Mouse (Mus musculus): ENCODE measurements around the gene Trpm7. TPM values are rescaled to one million over a fixed set of nuclear protein-coding genes. Genes with fewer than 3 reads are reported as not detected.

Gene Trpm7
- polyA plus RNA-seq, 1 experiment from 2014 or later = 18.6 TPM

DNA sequence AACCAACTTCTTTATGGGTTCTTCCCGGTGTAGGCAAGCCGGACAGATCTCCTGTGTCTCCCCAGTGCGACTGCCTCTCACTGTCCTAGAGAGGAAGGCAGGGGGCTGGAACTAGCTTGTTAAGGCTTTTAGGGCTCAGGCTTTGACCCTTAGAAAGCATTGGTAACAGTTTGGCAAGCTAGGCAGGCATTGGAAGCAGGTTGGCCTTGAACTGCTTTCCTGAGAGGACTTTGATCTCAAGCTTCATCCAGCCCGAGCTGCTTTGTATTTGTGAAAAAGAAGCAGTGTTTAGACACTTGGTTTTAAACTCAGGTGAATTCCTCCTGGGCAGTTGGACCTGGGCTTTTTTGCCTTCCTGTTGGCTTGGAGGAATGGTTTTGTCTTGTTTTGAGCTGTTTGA lies 97.2 kb downstream of the Trpm7 start:
- Histone ChIP-seq H3K4me1 (replicated peaks) (no peaks in the 10 kb centered on the region), H3K27ac (replicated peaks) (no peak overlapping the region), H3K27me3 (no peaks in the 10 kb centered on the region), H3K36me3 (replicated peaks) (no peaks in the 10 kb centered on the region), H3K9ac (no peak overlapping the region), H3K9me3 (replicated peaks) (no peaks in the 10 kb centered on the region), H3K4me3 (replicated peaks) (no peak overlapping the region), H3K4me2 (no peak overlapping the region)
- 59% methylated on average over 4 of the region's 4 CpGs for WGBS (ENCODE audit: insufficient replicate concordance)
- no peak for ATAC-seq (ENCODE audit: insufficient read depth)

DNA sequence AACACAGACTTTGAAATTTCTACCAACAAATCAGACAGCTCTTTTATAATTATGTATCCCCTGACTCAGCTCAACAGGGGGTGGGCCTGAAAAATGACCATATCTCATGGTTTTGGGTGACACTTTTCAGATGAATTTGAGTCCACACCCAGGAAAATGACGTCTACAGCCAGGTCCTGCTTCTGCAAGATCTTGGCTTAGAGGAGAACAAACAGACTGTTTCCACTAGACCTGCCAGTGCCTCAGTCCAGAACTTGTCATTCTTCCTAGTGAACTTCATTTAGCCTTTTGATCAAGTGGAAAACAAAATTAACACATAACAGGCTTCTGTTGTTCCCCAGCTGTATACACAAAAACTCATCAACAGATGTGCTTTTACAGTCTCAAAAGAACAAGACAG lies 99.6 kb downstream of the Trpm7 start:
- H3K4me3 ChIP-seq (replicated peaks) = no peak overlapping the region
- no peaks in the 10 kb centered on the region for H3K27me3 ChIP-seq
- ATAC-seq (ENCODE audit: insufficient read depth) = no peak
- no peak overlapping the region for H3K9ac ChIP-seq
- H3K4me2 ChIP-seq = no peak overlapping the region
- H3K27ac ChIP-seq (replicated peaks) = no peak overlapping the region
- H3K4me1 ChIP-seq (replicated peaks) = no peaks in the 10 kb centered on the region
- WGBS (ENCODE audit: insufficient replicate concordance) = 37% methylated on average over 1 of the region's 1 CpGs
- no peaks in the 10 kb centered on the region for H3K36me3 ChIP-seq (replicated peaks)
- no peaks in the 10 kb centered on the region for H3K9me3 ChIP-seq (replicated peaks)

DNA sequence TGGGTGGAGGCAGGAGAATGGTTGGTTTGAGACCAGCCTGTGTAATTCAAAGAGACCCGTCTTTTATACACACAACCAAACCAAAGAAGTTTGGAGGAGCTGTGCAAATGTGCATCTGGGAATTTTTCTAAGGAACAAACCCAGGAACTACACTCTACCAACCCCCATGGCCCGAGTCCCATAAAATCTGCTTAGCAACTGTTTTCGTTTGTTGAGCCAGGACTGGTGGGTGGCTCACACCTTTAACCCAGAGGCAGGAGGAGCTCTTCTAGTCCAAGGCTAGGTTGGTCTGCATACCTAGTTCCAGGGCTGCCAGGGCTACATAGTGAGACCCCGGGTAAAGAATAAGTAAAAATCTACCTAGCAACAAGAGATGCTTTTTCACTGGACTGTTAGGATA lies 100.1 kb downstream of the Trpm7 start:
- Histone ChIP-seq H3K4me1 (replicated peaks) (no peaks in the 10 kb centered on the region), H3K9ac (no peak overlapping the region), H3K9me3 (replicated peaks) (no peaks in the 10 kb centered on the region), H3K36me3 (replicated peaks) (no peaks in the 10 kb centered on the region), H3K27me3 (no peaks in the 10 kb centered on the region), H3K27ac (replicated peaks) (no peak overlapping the region), H3K4me3 (replicated peaks) (no peak overlapping the region), H3K4me2 (no peak overlapping the region)
- no peak for ATAC-seq (ENCODE audit: insufficient read depth)
- WGBS (ENCODE audit: insufficient replicate concordance) = 45% methylated on average over 4 of the region's 4 CpGs

DNA sequence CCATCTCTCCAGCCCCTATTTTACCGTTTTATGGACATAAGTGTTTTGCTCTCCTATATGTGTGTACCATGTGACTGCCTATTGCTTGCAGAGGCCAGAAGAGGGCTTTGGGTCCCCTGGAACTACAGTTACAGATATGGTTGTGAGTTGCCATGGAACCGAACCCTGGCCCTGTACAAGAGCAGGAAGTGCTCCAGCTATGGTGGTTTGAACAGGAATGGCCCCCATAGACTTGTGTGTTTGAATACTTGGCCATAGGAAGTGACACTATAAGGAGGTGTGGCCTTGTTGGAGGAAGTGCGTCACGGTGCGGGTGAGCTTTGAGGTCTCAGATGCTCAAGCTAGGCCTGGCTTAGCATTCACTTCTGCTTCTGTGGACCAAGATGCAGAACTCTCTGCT lies 103.8 kb downstream of the Trpm7 start:
- Histone ChIP-seq H3K9me3 (replicated peaks) (no peaks in the 10 kb centered on the region), H3K27ac (replicated peaks) (no peak overlapping the region), H3K9ac (no peak overlapping the region), H3K36me3 (replicated peaks) (no peaks in the 10 kb centered on the region), H3K4me2 (no peak overlapping the region), H3K4me3 (replicated peaks) (no peak overlapping the region), H3K4me1 (replicated peaks) (no peaks in the 10 kb centered on the region), H3K27me3 (no peaks in the 10 kb centered on the region)
- WGBS (ENCODE audit: insufficient replicate concordance) = 65% methylated on average over 5 of the region's 5 CpGs
- no peak for ATAC-seq (ENCODE audit: insufficient read depth)

DNA sequence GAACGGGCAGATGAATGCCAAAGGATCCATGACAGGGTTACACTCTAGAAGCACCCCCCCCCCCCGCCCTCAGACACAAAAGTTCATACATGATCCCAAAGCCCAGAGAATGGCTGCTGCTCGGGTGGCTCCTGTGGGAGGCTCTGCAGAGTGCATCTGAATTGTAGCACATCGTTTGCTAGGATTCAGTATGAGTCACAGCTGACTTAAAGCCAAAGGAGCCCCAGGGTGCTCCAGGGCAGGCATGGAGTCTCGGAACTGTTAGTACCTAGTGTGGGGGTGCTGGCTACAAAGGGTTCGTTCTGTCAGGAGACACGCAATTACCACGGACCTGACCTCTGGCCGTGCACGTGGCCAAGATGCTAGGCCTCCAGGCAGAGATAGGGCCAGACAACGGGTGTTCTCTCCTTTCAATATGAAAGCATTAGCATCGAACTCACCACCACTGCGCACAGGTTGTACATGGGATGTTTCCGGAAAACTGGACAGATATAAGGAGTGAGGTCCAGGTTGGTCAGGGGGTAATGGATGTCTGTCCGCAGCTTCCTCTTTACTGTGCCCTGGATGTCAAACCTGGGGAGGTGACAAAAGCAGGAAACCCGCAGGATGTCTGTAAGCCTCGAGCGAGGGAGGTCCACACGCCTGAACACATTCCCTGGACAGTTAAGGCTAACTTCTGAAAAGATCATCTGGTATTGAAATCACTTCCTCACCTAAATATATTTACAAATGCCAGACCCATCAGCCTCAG lies 106.4 kb downstream of the Trpm7 start:
- Histone ChIP-seq H3K27ac (replicated peaks) (no peak overlapping the region), H3K4me3 (replicated peaks) (no peak overlapping the region), H3K36me3 (replicated peaks) (no peaks in the 10 kb centered on the region), H3K9me3 (replicated peaks) (no peaks in the 10 kb centered on the region), H3K4me2 (no peak overlapping the region), H3K4me1 (replicated peaks) (no peaks in the 10 kb centered on the region), H3K9ac (no peak overlapping the region), H3K27me3 (no peaks in the 10 kb centered on the region)
- WGBS (ENCODE audit: insufficient replicate concordance) = 45% methylated on average over 19 of the region's 19 CpGs
- ATAC-seq (ENCODE audit: insufficient read depth) = no peak

DNA sequence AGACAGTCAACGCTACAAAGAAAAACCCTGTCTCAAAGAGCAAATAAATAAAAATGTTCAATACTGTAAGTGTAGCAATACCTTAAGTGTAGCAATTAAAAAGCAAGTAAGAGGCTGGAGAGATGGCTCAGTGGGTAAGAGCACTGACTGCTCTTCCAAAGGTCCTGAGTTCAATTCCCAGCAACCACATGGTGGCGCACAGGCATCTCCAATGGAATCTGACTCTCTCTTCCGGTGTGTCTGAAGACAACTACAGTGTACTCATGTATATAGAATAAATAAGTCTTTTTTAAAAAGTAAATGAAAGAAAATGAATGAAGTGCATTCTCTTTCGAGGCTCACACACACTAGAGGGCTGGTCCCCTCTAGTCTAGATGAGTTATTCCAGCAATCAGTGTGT lies 107.8 kb downstream of the Trpm7 start:
- WGBS (ENCODE audit: insufficient replicate concordance) = 63% methylated on average over 4 of the region's 4 CpGs
- no peak overlapping the region for H3K27ac ChIP-seq (replicated peaks)
- ATAC-seq (ENCODE audit: insufficient read depth) = no peak
- H3K4me2 ChIP-seq = no peak overlapping the region
- no peaks in the 10 kb centered on the region for H3K9me3 ChIP-seq (replicated peaks)
- no peaks in the 10 kb centered on the region for H3K4me1 ChIP-seq (replicated peaks)
- no peak overlapping the region for H3K4me3 ChIP-seq (replicated peaks)
- H3K36me3 ChIP-seq (replicated peaks) = no peaks in the 10 kb centered on the region
- H3K9ac ChIP-seq = no peak overlapping the region
- no peaks in the 10 kb centered on the region for H3K27me3 ChIP-seq

DNA sequence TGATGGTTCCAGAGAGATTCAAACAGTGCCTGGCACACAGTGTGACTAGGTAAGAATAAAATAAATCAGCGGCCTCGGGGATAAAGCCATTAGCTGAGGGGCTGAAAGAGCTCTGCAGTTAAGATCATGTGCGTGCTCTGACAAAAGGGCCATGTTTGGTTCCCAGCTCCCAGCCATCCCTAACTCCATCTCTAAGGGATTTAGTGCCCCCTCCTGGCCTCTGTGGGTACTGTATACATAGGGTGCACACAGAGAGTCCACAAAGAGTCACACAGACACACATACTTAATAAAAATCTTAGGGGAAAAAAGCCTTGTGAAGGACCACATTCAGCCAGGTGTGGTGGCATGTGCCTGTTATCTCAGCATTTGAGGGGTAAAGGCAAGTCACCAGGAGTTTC lies 108.4 kb downstream of the Trpm7 start:
- Histone ChIP-seq H3K36me3 (replicated peaks) (peaks cover 3% of the 10 kb centered on the region; the same call in 1 of the 2 replicates), H3K27me3 (no peaks in the 10 kb centered on the region), H3K4me3 (replicated peaks) (no peak overlapping the region), H3K9ac (no peak overlapping the region), H3K27ac (replicated peaks) (no peak overlapping the region), H3K4me1 (replicated peaks) (no peaks in the 10 kb centered on the region), H3K4me2 (no peak overlapping the region), H3K9me3 (replicated peaks) (no peaks in the 10 kb centered on the region)
- no peak for ATAC-seq (ENCODE audit: insufficient read depth)
- 84% methylated on average over 3 of the region's 3 CpGs for WGBS (ENCODE audit: insufficient replicate concordance)

DNA sequence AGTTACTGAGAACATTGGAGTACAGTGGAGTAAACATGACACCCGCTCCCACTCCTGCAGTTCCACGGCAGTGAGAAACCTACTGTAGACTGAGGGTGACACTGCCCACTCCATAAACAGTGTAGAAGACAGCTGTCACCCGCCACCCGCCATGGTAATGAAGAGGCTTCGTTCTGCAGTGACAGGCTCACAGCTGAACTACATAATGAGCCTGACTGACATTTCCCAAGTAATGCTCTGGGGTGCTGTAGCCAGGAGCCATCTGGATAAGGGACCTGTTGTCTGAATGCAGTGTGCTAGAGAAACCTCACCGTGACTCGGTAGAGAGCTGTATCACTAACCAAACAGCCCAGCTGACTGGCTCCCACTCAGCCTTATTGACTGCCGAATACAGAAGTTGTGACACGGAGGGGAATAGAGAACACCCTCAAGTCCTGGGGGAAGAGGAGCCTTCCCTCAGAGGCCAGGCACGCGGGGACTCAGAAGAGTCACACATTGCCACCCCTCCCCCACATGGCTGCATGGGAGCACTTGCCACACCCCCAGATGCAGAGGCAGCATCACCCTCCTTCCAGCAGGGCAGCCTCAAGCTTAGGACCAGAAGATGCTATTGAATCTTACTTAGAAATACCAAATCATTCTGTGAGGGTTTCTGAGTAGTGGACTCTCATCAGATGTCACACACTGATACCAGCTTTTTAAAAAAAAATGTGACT lies 110.0 kb downstream of the Trpm7 start:
- ATAC-seq (ENCODE audit: insufficient read depth) = no peak
- H3K9me3 ChIP-seq (replicated peaks) = no peaks in the 10 kb centered on the region
- H3K36me3 ChIP-seq (replicated peaks) = peaks cover 16% of the 10 kb centered on the region
- H3K4me1 ChIP-seq (replicated peaks) = no peaks in the 10 kb centered on the region
- no peaks in the 10 kb centered on the region for H3K27me3 ChIP-seq
- 41% methylated on average over 11 of the region's 11 CpGs for WGBS (ENCODE audit: insufficient replicate concordance)
- H3K4me2 ChIP-seq = no peak overlapping the region
- no peak overlapping the region for H3K9ac ChIP-seq
- no peak overlapping the region for H3K4me3 ChIP-seq (replicated peaks)
- no peak overlapping the region for H3K27ac ChIP-seq (replicated peaks)

DNA sequence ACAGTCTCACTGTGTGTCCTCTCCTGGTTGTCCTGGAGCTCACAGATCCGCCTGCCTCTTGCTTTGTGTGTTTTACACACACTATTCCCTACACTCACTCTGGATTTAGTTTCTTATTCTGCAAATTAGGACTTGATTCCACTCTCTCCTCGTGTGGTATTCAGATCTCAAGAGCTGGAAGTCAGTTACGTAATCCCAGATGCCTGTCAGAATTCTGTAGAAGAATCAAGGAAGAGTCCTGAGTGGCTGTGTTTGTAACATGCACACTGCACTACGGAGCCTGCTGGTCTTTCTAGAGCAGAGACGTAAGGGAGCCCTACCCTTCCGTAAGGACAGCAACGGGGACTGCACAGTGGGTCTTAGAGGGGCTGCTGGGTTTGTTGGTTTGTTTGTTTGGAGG lies 116.7 kb downstream of the Trpm7 start:
- Histone ChIP-seq H3K27ac (replicated peaks) (no peak overlapping the region), H3K9ac (no peak overlapping the region), H3K9me3 (replicated peaks) (no peaks in the 10 kb centered on the region), H3K4me3 (replicated peaks) (no peak overlapping the region), H3K4me2 (no peak overlapping the region), H3K27me3 (no peaks in the 10 kb centered on the region), H3K36me3 (replicated peaks) (peaks cover 80% of the 10 kb centered on the region), H3K4me1 (replicated peaks) (no peaks in the 10 kb centered on the region)
- no peak for ATAC-seq (ENCODE audit: insufficient read depth)
- 78% methylated on average over 7 of the region's 7 CpGs for WGBS (ENCODE audit: insufficient replicate concordance)

DNA sequence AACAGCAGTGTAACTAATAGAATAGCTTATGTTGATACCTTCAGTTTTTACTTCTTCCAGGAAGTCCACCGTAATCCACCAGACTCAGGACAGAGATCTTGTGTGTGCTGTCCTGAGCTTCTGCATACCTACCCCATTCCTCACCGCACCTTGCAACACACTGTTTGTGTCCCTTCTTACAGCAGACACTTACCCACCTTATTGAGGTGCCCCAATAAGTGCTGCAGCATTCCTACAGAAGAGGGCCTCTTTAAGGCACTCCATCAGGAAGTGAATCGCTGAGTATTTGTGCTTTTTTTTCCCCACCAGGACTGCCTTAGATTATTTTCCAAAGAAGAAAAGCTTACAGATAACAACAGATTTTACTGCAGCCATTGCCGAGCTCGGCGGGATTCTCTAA lies 120.4 kb downstream of the Trpm7 start:
- Histone ChIP-seq H3K36me3 (replicated peaks) (peaks cover 91% of the 10 kb centered on the region), H3K4me3 (replicated peaks) (no peak overlapping the region), H3K9me3 (replicated peaks) (no peaks in the 10 kb centered on the region), H3K9ac (no peak overlapping the region), H3K27me3 (no peaks in the 10 kb centered on the region), H3K4me1 (replicated peaks) (no peaks in the 10 kb centered on the region), H3K4me2 (no peak overlapping the region), H3K27ac (replicated peaks) (no peak overlapping the region)
- no peak for ATAC-seq (ENCODE audit: insufficient read depth)
- 82% methylated on average over 6 of the region's 6 CpGs for WGBS (ENCODE audit: insufficient replicate concordance)

DNA sequence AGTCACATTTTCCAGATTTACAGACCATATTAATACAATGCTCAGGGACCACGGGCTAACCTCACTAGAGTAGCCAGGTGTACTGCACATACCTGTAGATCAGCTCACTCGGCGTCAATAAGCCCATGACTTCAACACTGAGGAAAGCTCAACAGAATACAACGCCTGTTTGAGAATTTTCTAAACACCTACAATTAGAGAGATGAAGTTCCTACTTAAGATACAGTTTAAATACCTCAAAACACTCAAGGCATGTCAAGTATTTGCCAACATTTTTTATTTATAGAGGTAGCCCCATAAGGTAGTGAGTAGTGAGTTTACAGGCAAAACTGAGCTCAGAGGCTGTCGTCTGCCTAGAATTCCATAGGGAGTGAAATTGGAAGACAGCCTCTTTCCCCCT lies 132.6 kb downstream of the Trpm7 start:
- no peaks in the 10 kb centered on the region for H3K9me3 ChIP-seq (replicated peaks)
- H3K4me2 ChIP-seq = no peak overlapping the region
- 74% methylated on average over 5 of the region's 5 CpGs for WGBS (ENCODE audit: insufficient replicate concordance)
- no peak overlapping the region for H3K27ac ChIP-seq (replicated peaks)
- H3K9ac ChIP-seq = no peak overlapping the region
- peaks cover 62% of the 10 kb centered on the region for H3K36me3 ChIP-seq (replicated peaks)
- no peak overlapping the region for H3K4me3 ChIP-seq (replicated peaks)
- H3K27me3 ChIP-seq = no peaks in the 10 kb centered on the region
- no peaks in the 10 kb centered on the region for H3K4me1 ChIP-seq (replicated peaks)
- ATAC-seq (ENCODE audit: insufficient read depth) = no peak

Measured in liver, embryonic 15.5 days (tissue).